Mouse (Mus musculus) erythroid progenitor cell, adult 5-6 weeks (primary cell): ENCODE data around the gene Trib2. TPM values are rescaled to one million over a fixed set of nuclear protein-coding genes. Genes with fewer than 3 reads are reported as not detected.

Experiments used
- ATAC-seq: replicated peaks from 2 replicates; pipeline ENCODE4 v1.8.0; 2016; ENCODE audit warnings: moderate number of reproducible peaks, mild to moderate bottlenecking, moderate TSS enrichment, inconsistent platforms; ENCODE audit not compliant: poor library complexity, low FRiP score, severe bottlenecking
- total RNA-seq, 2 experiments: library from RNA; stranded (forward) in 1 of 2; stranded (reverse) in 1 of 2; fragments of 150-400 nt in 1 of 2; fragments of 186-747, 209-891 nt in 1 of 2; gene quantifications; 2 replicates each; pipeline versions ENCODE4 v1.2.3 to v1.2.4; 2015 to 2017; ENCODE audit warnings: low replicate concordance in 2 of 2

Gene Trib2
- 4.3 and 8.0 TPM in 2 replicates for total RNA-seq (2015; ENCODE audit: low replicate concordance)
- 4.5 and 5.3 TPM in 2 replicates for total RNA-seq (2017; ENCODE audit: low replicate concordance)

DNA sequence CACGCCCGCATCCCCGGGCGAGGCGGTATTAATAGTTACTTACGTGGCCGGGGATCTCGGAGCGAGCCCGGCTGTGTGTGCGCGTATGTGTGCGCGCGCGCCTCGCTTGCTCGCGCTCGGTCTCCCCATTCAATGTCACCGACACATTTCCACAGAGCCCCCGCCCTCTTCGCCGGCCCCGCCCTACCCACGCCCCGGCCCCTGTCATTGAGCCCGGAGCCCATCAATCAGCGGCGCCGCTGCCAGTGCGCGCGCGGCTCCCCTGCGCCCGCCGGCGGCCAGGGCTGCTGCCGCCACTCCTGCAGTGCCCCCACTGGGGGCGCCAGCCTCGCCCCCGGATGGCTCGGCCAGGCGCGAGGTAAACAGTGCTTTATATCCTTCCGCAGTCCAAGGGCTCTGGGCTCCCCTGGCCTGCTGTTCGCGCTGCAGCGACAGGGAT lies at the start of gene Trib2:
Gene Trib2, minus strand, starts transcription at position 183 of the 439 bp plus-strand sequence.
- peak; percentile 70 for ATAC-seq

DNA sequence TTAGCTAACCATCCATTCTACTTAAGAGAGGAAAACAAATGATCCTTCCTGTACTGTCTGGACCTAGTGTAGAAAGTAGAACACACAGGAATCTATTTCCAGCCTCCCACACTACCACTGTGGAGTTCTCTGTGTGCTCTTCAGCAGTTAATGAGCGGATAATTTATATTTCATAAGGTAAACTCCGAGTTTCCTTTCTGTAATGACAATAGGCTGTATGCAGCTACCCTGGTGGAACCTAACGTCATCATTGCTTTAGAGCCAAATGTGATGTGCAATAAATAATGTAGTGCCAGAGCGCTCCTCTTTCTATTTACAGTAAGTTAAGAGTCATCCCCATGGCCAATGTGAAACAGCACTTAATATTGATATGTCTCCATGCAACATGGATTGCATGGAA lies 41.3 kb upstream of the Trib2 start:
- no peak for ATAC-seq

DNA sequence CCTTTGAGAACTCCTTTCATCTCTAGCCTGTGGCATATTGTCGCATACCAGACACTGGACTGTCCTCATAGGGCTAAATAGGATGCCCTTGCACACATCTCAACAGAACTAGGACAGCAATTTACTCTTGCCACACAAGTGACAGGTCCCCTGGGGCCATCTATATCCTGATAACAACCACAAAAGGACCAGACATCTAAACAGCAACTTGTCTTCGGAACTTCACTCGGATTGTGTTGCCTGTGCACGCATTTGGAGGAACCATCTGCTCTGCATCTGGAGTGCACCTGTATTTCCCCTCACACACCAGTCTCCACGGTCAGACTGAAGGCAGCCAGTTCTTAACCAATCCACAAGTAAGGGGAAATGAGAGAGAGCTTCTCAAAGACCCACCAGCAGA lies 39.2 kb upstream of the Trib2 start:
- ATAC-seq, result no peak

DNA sequence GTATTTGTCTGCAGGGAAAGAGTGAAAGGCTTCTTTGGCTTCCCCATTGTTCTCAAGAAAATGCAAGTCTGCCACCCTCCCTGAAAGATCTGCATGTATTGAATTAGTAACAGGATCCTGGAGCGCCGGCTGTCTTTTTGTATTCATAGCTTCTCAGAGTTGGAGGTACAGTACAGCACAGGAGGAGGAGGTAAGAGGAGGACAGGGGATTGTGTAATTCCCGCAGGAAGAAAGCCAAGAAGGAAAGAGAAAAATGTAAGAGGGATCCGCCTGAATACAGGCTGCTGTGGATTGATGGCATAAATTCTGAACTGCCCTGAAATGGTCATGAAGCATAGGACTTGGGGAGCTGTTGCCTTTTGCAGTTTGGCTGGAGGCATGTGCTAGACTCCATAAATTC lies 36.1 kb upstream of the Trib2 start:
- no peak for ATAC-seq

DNA sequence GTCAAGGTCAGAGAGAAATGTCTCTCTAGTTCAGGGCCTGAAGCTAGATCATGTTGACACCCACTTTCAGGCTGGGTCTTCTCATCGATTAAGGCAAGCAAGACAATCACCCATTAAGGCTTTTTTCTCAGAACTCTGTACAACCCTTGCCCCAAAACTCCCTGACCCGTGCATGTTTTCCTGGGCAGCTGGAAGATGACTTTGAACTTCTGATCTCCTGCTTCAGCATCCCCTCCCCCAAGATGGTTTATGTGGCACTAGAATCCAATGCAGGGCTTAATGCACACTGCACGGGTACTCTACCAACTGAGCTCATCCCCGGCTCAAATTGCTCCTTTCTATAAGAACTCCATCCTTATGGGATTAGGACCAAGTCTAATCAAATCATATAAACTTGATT lies 35.3 kb upstream of the Trib2 start:
- ATAC-seq, result no peak

DNA sequence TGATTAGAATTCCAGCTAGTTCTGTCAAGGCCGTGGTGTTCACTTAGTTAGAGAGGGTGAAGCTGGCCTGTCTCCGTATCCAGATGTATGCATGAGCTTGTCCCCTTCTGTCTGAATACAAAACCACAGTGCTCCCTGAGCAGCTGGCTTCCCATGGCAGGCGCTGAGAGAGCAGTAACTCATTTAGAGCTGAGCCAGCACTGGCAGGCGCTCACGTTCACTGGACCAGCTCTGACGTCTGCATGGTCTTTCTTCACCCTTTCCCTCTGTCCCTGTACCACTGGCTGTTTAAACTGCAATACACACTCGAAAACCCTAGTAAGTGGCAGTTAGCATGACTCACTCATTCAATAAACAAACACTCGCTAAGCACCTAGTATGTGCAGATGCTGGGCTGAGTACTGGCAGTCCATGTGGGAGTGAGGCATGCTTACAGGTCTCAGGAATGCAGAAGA lies 33.7 kb upstream of the Trib2 start:
- ATAC-seq, result no peak

DNA sequence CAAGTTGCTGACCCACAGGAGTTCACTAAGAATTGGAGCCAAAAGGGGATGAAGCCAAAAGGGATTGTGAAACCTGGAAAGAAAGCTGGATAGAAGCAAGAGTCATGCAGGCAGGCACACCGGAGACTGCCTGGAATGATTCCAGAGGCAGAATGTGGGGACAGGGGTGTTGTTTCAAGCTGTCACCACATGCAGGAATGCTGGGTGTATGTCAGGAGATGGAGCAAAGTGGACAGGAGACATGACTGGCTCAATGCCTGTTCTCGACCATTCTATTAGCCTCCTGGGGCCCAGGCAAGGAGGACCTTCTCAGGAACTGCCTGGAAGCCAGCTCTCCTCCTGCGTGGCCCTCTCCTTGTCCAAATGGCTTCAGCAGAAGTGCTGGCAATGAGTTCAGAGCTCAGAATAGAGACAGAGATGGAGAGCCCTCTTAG lies 33.2 kb upstream of the Trib2 start:
- no peak for ATAC-seq

DNA sequence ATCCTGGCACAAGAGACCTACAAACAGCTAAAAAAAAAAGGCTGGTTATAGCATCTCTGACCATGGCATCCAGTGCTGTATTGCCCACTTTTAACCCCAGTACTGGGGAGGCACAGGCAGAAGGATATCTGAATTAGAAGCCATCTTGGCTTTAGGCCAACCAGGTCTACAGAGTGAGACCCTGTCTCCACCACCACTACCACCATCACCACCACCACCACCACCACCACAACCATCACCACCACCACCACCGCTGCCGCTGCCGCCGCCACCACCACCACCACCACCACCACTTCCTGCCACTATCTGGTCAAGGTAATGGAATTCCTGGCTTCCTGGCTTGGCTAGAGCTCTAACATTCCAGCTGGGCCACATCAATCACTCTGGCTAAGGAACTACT lies 31.7 kb upstream of the Trib2 start:
- ATAC-seq, result no peak

DNA sequence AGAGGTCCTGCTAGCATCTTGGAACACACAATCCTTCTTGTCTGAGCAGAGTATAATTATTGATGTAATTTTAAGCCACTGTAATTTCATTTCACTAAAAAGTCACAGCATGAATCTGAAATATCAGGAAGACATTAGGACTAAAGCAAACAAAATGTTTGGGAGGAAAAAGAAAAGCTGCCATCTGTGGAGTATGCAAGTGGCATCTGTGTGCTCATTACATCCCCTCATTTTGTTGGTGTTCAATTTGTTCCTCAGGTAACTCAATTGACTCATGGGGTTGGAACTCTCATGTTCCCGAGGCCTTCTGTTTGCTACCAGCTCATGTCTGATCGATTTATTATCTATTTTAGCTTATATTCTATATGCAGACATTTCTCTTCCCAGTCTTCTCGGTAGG lies 28.0 kb upstream of the Trib2 start:
- no peak for ATAC-seq

DNA sequence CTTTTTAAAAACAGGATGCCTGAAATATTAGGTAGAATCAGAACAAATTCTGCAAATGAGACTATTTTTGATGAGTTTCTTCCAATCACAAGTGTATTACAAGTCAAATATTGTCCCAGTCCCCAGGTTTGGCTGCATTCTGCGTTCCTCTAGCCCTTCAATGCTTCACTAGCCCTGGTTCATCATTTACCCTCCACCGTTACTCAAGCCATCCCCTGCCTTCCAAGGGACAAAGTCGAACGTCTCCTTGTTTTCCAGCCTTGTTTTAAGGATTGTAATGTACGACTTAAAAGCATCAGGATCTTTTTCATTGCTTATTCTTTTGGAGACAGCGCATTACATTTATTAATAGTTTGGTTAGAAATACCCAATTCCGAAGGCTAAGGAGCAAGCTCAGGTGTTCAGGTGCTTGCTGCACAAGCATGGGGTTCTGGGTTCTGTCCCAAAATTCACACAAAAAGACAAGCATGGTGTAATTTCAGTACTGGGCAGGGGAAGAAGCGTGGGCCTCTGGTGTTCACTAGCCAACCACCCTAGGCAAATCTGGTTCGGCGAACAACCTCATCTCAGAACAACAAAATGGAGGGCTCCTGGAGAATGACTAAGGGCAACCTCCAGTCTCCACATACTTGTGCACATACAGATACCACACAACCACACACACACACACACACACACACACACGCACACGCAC lies 24.3 kb upstream of the Trib2 start:
- no peak for ATAC-seq

DNA sequence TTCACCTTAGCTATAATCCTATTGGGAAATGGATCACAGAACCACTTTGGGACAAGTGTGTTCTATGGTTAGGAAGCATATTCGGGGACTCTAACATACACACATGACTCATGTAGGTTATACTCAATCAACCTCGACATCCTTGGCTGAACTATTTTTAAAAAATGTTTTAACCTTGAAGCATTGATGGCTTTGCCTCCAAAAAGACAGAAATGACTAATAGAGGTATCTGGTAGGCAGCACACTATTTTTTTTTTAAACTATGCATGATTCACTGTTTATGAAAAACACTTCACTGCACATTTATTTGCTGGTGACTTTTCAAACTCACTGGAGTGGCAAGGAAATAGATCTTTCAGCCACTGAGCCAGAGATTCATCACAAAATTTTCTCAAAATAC lies 21.5 kb upstream of the Trib2 start:
- no peak for ATAC-seq

DNA sequence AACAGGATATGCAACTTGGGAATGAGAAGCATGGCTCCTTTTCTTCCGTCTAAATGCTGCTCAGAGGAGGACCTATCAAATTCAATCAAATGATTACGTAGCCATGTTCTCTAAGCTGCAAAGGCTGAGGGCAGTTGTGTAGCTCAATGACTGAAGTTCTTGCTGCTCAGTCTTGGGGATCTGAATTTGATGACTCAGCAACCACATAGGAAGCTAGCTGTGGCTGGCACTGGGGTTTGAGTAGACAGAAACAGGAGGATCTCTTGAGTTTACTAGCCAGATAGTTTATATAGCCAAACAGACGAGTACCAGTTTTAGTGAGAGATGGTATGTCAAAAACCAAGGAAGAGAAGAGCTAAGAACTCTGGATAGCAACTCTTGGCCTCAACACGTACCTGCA lies 20.8 kb upstream of the Trib2 start:
- no peak for ATAC-seq

DNA sequence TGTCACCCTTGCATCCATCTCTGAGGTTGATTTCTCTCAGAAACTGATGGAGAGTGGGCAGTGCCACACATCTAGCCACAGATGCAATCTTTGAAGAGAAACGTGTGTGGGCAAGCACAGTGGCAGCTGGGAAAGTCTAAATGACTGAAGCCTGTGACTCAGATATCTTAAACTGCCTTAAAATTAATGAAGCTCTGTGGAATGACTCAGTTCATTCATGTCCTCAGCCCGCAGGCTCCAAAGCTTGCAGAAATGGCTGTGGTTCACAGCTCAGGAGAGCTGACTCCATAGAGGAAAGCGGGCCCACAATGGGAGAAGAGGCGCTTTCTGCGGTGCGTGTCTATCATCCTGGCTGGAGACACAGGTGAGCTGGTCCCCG lies 15.9 kb upstream of the Trib2 start:
- no peak for ATAC-seq

DNA sequence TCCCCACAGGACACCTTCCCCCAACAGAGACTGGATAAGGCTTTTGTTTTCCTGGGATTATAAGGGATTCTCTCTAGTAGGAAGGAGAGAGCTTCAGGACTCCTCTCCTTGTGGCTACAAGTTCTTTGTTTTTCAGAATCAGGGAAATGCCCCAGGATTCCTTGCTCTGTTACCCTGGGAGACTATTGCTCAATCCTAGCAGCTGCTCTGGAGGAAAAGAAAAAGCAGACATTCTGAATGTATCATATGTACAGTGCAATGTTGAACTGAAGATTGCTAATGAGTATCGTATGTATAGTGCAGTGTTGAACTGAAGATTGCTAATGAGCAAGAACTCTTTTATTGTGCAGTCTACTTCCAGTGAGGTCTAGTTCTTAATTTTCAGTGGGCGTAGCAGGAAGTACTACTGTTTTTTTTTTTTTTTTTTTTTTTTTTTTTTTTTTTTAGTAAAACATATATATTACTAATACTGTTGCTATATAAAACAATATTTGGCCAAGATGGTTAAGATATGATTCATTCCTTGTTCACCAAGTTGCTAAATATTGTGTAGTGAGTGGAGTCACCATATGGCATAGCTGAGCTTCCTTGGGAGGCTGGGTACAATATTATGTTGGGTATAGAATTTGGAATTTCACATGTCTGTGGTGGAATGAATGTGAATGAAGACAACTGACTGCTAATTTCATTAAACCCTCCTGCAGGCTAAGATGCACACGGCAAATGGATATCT lies 15.4 kb upstream of the Trib2 start:
- no peak for ATAC-seq

DNA sequence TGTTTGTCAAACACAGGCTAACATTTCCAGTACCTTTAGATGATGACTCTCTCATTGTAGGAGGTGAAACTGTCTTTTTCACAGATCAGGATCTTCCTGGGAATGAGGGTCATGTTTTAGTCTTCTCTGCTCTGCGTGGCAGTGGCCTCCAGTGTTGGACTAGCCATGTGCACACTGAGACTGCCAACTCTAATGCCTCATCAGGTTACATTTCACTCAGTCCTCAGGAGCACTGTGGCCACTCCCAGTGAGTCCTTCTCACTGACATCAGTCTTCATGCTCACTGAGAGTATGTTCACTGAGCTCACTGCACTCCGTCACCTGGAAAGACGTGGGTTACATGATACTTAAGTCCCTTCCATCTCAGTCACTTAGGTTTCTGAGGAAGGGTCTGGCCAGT lies 14.0 kb upstream of the Trib2 start:
- ATAC-seq, result no peak

DNA sequence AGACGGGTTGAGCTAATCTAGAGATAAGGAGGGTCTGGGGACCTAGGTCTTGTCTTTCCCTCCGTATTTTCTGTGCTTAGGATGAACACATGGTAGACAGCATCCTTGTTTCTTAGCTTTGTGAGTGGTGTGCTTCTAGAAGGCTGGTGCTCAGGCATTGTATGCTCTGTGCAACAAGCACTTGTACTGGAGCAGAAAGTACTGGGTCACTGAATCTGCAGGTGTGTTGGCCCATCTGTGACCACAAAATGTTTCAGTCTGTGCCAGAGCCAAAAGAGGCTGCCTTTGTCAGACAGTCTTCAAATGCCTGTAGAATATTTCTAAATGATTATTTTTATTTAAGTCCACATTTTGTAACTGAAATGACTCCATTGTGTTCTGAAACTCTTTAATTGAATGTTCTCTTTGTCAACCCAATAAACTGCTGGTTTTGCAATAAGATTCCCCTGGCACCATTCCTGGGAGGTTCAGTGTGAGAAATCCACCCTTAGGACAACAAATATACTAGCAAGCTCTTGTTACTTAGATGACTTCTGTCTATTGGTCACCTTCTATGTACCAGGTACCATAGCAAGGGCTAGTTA lies 12.2 kb upstream of the Trib2 start:
- no peak for ATAC-seq

DNA sequence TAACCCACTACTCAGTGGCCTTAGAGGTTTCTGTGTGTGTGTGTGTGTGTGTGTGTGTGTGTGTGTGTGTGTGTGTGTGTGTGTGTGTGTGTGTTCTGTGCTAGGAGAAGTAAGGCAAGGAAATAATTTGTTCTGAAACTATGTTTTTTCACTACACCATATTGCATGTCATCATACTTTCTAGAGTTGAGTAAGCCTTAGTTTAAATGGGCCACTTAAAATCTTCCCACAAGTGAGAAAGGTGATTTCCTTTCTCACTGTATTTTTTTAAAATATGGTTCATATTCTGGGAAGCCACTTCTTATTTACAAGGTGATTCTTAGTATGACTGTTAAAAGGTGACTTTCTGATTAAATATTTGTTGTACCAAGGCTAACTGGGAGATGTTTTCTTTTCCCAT lies 4.3 kb upstream of the Trib2 start:
- ATAC-seq, result no peak

DNA sequence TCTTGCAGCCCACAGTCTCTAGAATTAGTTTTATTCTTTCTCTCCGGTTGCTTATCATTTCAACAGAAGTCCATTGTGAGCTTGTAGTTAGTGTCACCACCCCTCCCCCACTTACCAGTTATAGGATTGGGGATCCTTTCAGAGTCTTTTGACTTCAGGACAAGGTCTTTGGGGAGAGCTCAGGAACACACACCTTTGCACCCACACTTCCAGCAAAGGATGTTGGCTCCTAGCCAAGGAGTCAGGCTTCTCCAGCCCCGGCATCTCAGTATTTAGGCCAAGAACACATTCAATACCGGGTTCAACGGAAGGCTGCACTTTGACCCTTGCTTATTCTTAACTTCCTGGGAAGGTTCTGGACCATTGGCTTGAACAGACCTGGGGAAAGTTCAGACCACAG lies 643 bp upstream of the Trib2 start:
- ATAC-seq, result no peak

DNA sequence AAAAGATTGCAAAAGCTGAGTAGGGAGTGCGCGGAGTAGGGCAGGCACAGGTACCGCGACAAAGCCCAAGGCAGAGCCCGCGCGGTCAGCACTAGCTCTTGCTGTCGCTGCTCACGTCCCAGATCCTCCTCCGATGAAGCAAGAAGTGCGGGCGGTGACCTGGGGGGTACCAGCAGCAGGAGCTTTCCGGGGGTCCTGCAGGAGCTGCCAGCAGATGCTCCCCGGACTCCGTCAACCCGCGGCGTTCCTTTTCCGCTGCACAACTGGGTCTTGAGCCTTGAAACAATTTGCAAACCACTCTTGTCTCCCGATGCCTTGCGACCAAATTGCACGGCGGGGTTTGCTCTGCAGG lies 492 bp downstream of the Trib2 start:
- no peak for ATAC-seq

DNA sequence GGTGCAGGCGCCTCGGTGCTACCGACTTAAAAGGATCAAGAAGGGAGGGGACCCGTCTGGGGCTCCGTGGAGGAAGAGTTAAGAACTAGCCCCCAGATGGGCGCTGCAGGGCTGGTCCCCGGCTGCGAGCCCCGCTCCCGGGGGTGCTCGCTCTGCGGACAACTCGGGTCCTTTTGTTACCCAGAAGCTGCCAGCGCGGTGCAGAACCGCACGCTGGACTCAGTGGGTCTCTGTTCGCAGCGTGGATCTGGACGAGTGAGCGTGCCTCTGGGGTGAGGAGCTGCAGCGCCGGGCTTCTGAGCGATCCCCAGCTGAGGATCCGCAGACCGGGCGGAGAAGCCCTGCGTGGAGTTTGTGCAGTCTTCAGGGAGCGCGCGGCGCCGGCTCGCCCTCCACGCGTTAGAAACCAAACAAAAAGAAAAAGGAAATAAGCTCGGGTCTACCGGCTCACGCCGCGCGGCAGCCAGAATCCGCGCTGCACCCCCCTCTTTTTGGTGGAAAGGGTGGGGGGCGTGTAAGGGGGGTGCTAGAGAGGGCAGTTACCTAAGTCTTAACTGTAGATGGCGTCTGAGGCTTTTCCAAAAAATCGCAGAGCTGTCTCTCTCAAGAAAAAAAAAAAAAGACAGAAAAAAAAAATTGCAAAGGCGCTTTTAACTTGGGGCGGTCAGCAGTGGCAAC lies 1.0 kb downstream of the Trib2 start:
- no peak for ATAC-seq

DNA sequence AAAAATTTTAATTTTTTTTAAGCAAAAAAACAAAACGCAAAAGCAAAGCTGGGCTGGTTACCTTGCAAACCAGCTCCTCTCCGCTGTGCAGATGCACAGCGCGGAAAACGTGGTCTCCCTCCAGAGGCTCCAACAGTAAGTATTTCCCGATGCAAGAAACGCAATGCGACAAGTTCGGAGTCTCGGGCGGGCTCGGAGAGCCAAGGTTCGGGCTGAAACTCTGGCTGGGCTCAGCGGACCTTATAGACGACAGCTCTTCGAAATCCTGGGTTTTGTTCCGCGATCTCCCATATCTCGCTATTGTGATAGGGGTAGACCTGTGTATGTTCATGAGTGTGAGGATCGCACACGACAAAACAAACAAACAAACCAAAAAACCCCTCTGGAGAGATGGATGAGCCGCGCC lies 1.5 kb downstream of the Trib2 start:
- no peak for ATAC-seq
